Mouse (Mus musculus) limb, embryonic 12.5 days (tissue): ENCODE data around the gene Gm16434. TPM values are rescaled to one million over a fixed set of nuclear protein-coding genes. Genes with fewer than 3 reads are reported as not detected.
"Not testable (repeated sequence)": the region's sequence is repeated elsewhere in the genome, so short reads cannot be mapped to it uniquely, and the experiment has no call there.

Experiments used
- ATAC-seq: fragments of 200-750 bp; cut with Nextera tagmentation; 2 replicates; pipeline ENCODE4 v1.8.0; 2017; ENCODE audit warnings: low read depth, moderate TSS enrichment; ENCODE audit not compliant: insufficient number of reproducible peaks, insufficient read depth, low FRiP score, low TSS enrichment
- H3K27ac ChIP-seq: fragments of 300-500 bp; sonication (generic); 2 replicates; pipeline ENCODE4 v1.5.1; 2016; ENCODE audit warnings: mild to moderate bottlenecking, moderate library complexity
- H3K27me3 ChIP-seq: fragments of 300-500 bp; sonication (generic); 2 replicates; pipeline ENCODE4 v1.6.1; 2016; ENCODE audit warnings: mild to moderate bottlenecking, moderate library complexity
- H3K36me3 ChIP-seq: fragments of 300-500 bp; sonication (generic); 2 replicates; pipeline ENCODE4 v1.6.1; 2016; ENCODE audit warnings: mild to moderate bottlenecking, moderate library complexity
- H3K4me1 ChIP-seq: fragments of 300-500 bp; sonication (generic); replicated peaks from 2 replicates; pipeline ENCODE4 v1.6.1; 2016
- H3K4me2 ChIP-seq: fragments of 300-500 bp; sonication (generic); 2 replicates; pipeline ENCODE4 v1.6.1; 2016; ENCODE audit warnings: mild to moderate bottlenecking, moderate library complexity
- H3K4me3 ChIP-seq: fragments of 300-500 bp; sonication (generic); replicated peaks from 2 replicates; pipeline ENCODE4 v1.5.1; 2016; ENCODE audit warnings: mild to moderate bottlenecking
- H3K9ac ChIP-seq: fragments of 300-500 bp; sonication (generic); replicated peaks from 2 replicates; pipeline ENCODE4 v1.6.1; 2016; ENCODE audit warnings: mild to moderate bottlenecking, moderate library complexity
- H3K9me3 ChIP-seq: fragments of 300-500 bp; sonication (generic); 2 replicates; pipeline ENCODE4 v1.6.1; 2016; ENCODE audit warnings: mild to moderate bottlenecking, moderate library complexity
- WGBS: fragments of 180-500 bp; shearing (Covaris S2); methylation state at CpG from one replicate; pipeline ENCODE4 v1.1.7; 2016; 5-methylcytosine and 5-hydroxymethylcytosine counted together
- polyA plus RNA-seq: library from polyadenylated mRNA; unstranded; fragments of >200 nt; fragmentation: Nextera tagmentation; extraction: Ambion mirVana; gene quantifications from 2 replicates; pipeline ENCODE4 v1.2.1, GENCODE M21; 2016

Gene Gm16434
- not detected in 2 replicates for polyA plus RNA-seq

DNA sequence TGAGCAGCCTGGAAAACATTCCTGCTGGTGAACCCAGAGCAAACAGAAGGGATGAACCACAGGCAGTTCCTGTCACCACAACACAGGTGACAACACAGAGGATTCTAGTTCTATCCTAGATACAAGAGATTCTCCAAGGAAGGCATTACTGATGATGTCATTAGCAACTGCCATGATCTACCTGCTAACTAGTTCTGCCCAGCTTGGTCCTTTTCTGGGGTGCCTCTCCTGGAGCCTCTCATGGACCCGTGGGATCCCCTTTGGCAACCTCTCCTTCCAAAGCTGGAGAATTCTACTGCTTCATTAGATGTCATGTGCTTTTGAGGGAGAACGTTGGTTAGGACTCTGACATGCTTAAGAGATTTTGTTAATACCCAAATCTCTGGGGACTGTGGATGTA lies at the start of gene Gm16434:
Gene Gm16434, minus strand, starts transcription at position 101 of the 400 bp plus-strand sequence.
- H3K27ac ChIP-seq, H3K4me3 ChIP-seq, H3K36me3 ChIP-seq, H3K9ac ChIP-seq, H3K4me1 ChIP-seq, H3K9me3 ChIP-seq, H3K27me3 ChIP-seq, H3K4me2 ChIP-seq, ATAC-seq: not testable (repeated sequence)
- WGBS, result no CpG with 5 or more reads among the region's 2 CpGs

GRCm38 (mm10) chr14:7243498-7243897 lies 49.2 kb upstream of the Gm16434 start:
- H3K4me1 ChIP-seq, H3K4me3 ChIP-seq, H3K9me3 ChIP-seq, H3K4me2 ChIP-seq, H3K27ac ChIP-seq, H3K36me3 ChIP-seq, ATAC-seq, H3K9ac ChIP-seq, H3K27me3 ChIP-seq: not testable (repeated sequence)
- WGBS, result 4% methylated on average over 7 of the region's 10 CpGs

- not testable (repeated sequence) for H3K4me2 ChIP-seq, ATAC-seq, H3K36me3 ChIP-seq, H3K4me3 ChIP-seq, H3K9ac ChIP-seq, H3K9me3 ChIP-seq, H3K27me3 ChIP-seq, H3K27ac ChIP-seq, H3K4me1 ChIP-seq
- 92% methylated on average over 2 of the region's 3 CpGs for WGBS
Observed at GRCm38 (mm10) chr14:7200070-7200469, 5.7 kb upstream of the Gm16434 start.

- WGBS, result no CpG with 5 or more reads among the region's 37 CpGs
- not testable (repeated sequence) for H3K4me3 ChIP-seq, H3K9ac ChIP-seq, H3K27ac ChIP-seq, H3K27me3 ChIP-seq, H3K36me3 ChIP-seq, H3K4me1 ChIP-seq, H3K9me3 ChIP-seq, H3K4me2 ChIP-seq, ATAC-seq
Observed at GRCm38 (mm10) chr14:7174483-7174971, 19.8 kb downstream of the Gm16434 start, which contains the start of gene Gm3512. Gm3512 (minus strand) TSS chr14:7174533.

Other genes starting within 250 kb of the Gm16434 start
- gene Gm6356, start 220.7 kb downstream of the Gm16434 start, polyA plus RNA-seq, result not detected in 2 replicates
- gene Gm10406, start 167.1 kb downstream of the Gm16434 start, polyA plus RNA-seq, result 0.95 and 0.98 TPM in 2 replicates
- gene Gm3685, start 149.6 kb downstream of the Gm16434 start, polyA plus RNA-seq, result not detected in 2 replicates
- 1.9 and 2.1 TPM in 2 replicates for gene Gm3696, start 93.9 kb downstream of the Gm16434 start, polyA plus RNA-seq
- gene Gm6676, start 69.1 kb downstream of the Gm16434 start, polyA plus RNA-seq, result not detected in 2 replicates
- gene Gm3512, start 20.0 kb downstream of the Gm16434 start, polyA plus RNA-seq, result 5.1 and 5.7 TPM in 2 replicates
- gene Gm3727, start 70.2 kb upstream of the Gm16434 start, polyA plus RNA-seq, result not detected in 2 replicates
- 1.0 and 1.3 TPM in 2 replicates for gene Gm3739, start 120.5 kb upstream of the Gm16434 start, polyA plus RNA-seq
- gene Gm5797, start 137.9 kb upstream of the Gm16434 start, polyA plus RNA-seq, result not detected in 2 replicates
- gene Gm8374, start 170.6 kb upstream of the Gm16434 start, polyA plus RNA-seq, result not detected in 2 replicates